ENCODE assay signal across 16 mouse cellular contexts in the genomic region with DNA sequence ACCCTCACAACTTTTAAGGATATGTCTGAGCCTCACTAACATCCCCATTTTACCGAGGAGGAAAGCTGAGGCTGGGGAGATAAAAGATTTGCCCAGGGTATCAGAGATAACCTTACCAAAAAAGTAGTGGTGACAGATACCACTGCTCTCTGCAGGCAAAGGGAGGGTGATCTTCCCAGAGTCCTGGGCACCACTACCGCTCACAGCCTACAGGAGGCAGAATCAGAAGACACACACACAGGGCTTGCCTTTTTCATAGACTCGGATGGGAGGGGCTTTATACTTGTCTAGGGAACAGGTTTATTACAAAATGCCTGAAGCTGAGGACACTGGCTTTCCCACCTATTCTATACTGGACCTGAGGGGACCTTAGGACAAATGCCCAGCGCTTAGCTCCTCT. TPM values are rescaled to one million over a fixed set of nuclear protein-coding genes. Genes with fewer than 3 reads are reported as not detected.
DNase-seq lines count a peak whose midpoint lies in the region; ATAC-seq and TF ChIP-seq lines count a peak whose summit lies in the region.
"Had no signal": no experiment of that assay in that cellular context is flagged by ENCODE, and none has a peak within 500 bp of the region (broad histone marks: within the 10 kb centered on the region; RNA-seq: fewer than 3 reads in every experiment).

No protein-coding gene starts in this region.

- no peak for DNase-seq in forebrain, embryonic 10.5 days (ENCODE audit: extremely low spot score, low spot score)
- DNase-seq in left cerebral cortex, adult 2 months (ENCODE audit: extremely low spot score in 1 of 2, low spot score in 2 of 2), result no peak
- no peak for DNase-seq in left cerebral cortex, postnatal 25 days (ENCODE audit: low spot score in 2 of 2)
- no peak for DNase-seq in ovary, postnatal 10 days (ENCODE audit: low spot score)
- DNase-seq in right cerebral cortex, postnatal 10 days (ENCODE audit: low spot score in 2 of 2), result no peak
- DNase-seq: adrenal gland, postnatal 14 days; cerebellum, adult 11 months; embryo, embryonic 11 days; gastrocnemius, postnatal 36 days; kidney, adult 11 months; left cerebral cortex, postnatal 4 days; lung, postnatal 4 days had no signal

- 69% methylated on average over 4 of the region's 4 CpGs for WGBS in forebrain, embryonic 10.5 days
- 74% methylated on average over 4 of the region's 4 CpGs for WGBS in forebrain, embryonic 15.5 days
- WGBS in embryonic facial prominence, embryonic 13.5 days, result 68% methylated on average over 4 of the region's 4 CpGs

- no peak overlapping the region for H3K9ac ChIP-seq in forebrain, embryonic 15.5 days (replicated peaks)
- no peak overlapping the region for H3K9ac ChIP-seq in embryonic facial prominence, embryonic 13.5 days

- peaks cover 57% of the 10 kb centered on the region for H3K4me1 ChIP-seq in forebrain, embryonic 10.5 days
- 0 out of 2 replicates have a peak, but pooled peaks cover 3% of the 10 kb centered on the region for H3K4me1 ChIP-seq in forebrain, embryonic 15.5 days
- peaks cover 61% of the 10 kb centered on the region for H3K4me1 ChIP-seq in E14TG2a.4 (replicated peaks; ENCODE audit: low read depth, low read length)
- H3K4me1 ChIP-seq in embryonic facial prominence, embryonic 13.5 days, result peaks cover 45% of the 10 kb centered on the region

- no peaks in the 10 kb centered on the region for H3K36me3 ChIP-seq in forebrain, embryonic 10.5 days (replicated peaks)
- no peaks in the 10 kb centered on the region for H3K36me3 ChIP-seq in forebrain, embryonic 15.5 days
- H3K36me3 ChIP-seq in E14TG2a.4 (ENCODE audit: insufficient read depth, low read length), result peaks cover 12% of the 10 kb centered on the region
- H3K36me3 ChIP-seq in embryonic facial prominence, embryonic 13.5 days, result no peaks in the 10 kb centered on the region

- no peak overlapping the region for H3K4me3 ChIP-seq in forebrain, embryonic 10.5 days
- H3K4me3 ChIP-seq in forebrain, embryonic 15.5 days, result no peak overlapping the region
- H3K4me3 ChIP-seq in left cerebral cortex, adult 2 months, result no peak overlapping the region
- peak overlapping the region; percentile 41; the same call in 1 of the 2 replicates for H3K4me3 ChIP-seq in E14TG2a.4 (replicated peaks; ENCODE audit: low read length)
- H3K4me3 ChIP-seq in embryonic facial prominence, embryonic 13.5 days, result no peak overlapping the region

- H3K27ac ChIP-seq in forebrain, embryonic 10.5 days, result 0 out of 2 replicates have a peak overlapping the region, but pooled peaks have one; percentile 26
- H3K27ac ChIP-seq in forebrain, embryonic 15.5 days (replicated peaks), result no peak overlapping the region
- no peak overlapping the region for H3K27ac ChIP-seq in left cerebral cortex, adult 2 months
- 0 out of 2 replicates have a peak overlapping the region, but pooled peaks have one; percentile 22 for H3K27ac ChIP-seq in embryonic facial prominence, embryonic 13.5 days

- ATAC-seq in forebrain, embryonic 15.5 days (replicated peaks), result no peak
- ATAC-seq in embryonic facial prominence, embryonic 13.5 days (ENCODE audit: insufficient number of reproducible peaks, insufficient read depth, low FRiP score, low TSS enrichment, low read depth), result no peak
- ATAC-seq: forebrain, embryonic 14.5 days had no signal

- intact Hi-C loops in left cerebral cortex, adult 2 months (cut with DNase I), result no loop called here
- intact Hi-C loops in left cerebral cortex, postnatal 25 days (cut with DNase I), result no loop called here

- H3K9me3 ChIP-seq in forebrain, embryonic 10.5 days, result no peaks in the 10 kb centered on the region
- no peaks in the 10 kb centered on the region for H3K9me3 ChIP-seq in forebrain, embryonic 15.5 days
- H3K9me3 ChIP-seq in E14TG2a.4 (ENCODE audit: low read length), result no peaks in the 10 kb centered on the region
- no peaks in the 10 kb centered on the region for H3K9me3 ChIP-seq in embryonic facial prominence, embryonic 13.5 days

- no peak overlapping the region for H3K4me2 ChIP-seq in forebrain, embryonic 15.5 days (replicated peaks)
- no peak overlapping the region for H3K4me2 ChIP-seq in embryonic facial prominence, embryonic 13.5 days

- no peaks in the 10 kb centered on the region for H3K27me3 ChIP-seq in forebrain, embryonic 10.5 days (ENCODE audit: poor library complexity, severe bottlenecking)
- no peaks in the 10 kb centered on the region for H3K27me3 ChIP-seq in forebrain, embryonic 15.5 days
- H3K27me3 ChIP-seq in E14TG2a.4 (ENCODE audit: insufficient read depth, low read length), result no peaks in the 10 kb centered on the region
- H3K27me3 ChIP-seq in embryonic facial prominence, embryonic 13.5 days, result no peaks in the 10 kb centered on the region

- TF ChIP-seq CTCF in left cerebral cortex, adult 2 months (IDR thresholded peaks at IDR 0.05), result peak; percentile 16
- peak; percentile 58 for TF ChIP-seq CTCF in E14TG2a.4 (conservative IDR thresholded peaks at IDR 0.05; ENCODE audit: low read length)

RNA-seq across cellular contexts. Expression of gene Ksr1, which starts 43.9 kb away (rescaled TPM):
- polyA plus RNA-seq in forebrain, embryonic 10.5 days (2016; fragmentation: Nextera tagmentation; extraction: Ambion mirVana), result 1.9 and 2.8 TPM in 2 replicates
- 4.9 and 5.3 TPM in 2 replicates for polyA plus RNA-seq in forebrain, embryonic 15.5 days (2015; fragmentation: Nextera tagmentation; extraction: Ambion mirVana)
- total RNA-seq in left cerebral cortex, adult 2 months (2021), result 10 to 100 TPM; 57.2 to 59.8 TPM
- 10 to 100 TPM; 55.2 to 60.6 TPM for total RNA-seq in left cerebral cortex, postnatal 25 days (2021)
- polyA plus RNA-seq in embryonic facial prominence, embryonic 13.5 days (2015; fragmentation: Nextera tagmentation; extraction: Ambion mirVana), result 3.3 and 3.6 TPM in 2 replicates

Comparison
In these comparisons a context has a peak if more than half of its experiments do, and no peak if none do; other contexts are left out.
1. H3K27ac ChIP-seq: peak in forebrain, embryonic 10.5 days (single experiment) and embryonic facial prominence, embryonic 13.5 days (single experiment); none in forebrain, embryonic 15.5 days (single experiment) and left cerebral cortex, adult 2 months (single experiment).